Mouse (Mus musculus) hindbrain, embryonic 14.5 days (tissue): ENCODE measurements around the gene Gm14409. TPM values are rescaled to one million over a fixed set of nuclear protein-coding genes. Genes with fewer than 3 reads are reported as not detected.

Experiments used
- polyA plus RNA-seq: library from polyadenylated mRNA; unstranded; fragments of >200 nt; fragmentation: Nextera tagmentation; extraction: Ambion mirVana; gene quantifications from 2 replicates; pipeline ENCODE4 v1.2.1, GENCODE M21; 2014

Gene Gm14409
- polyA plus RNA-seq, 1 experiment from 2014 or later, result not detected

Other genes with a start within 250 kb of the Gm14409 start
- gene Gm14401, start 192.7 kb downstream of the Gm14409 start, polyA plus RNA-seq, result not detected in 2 replicates
- gene Gm14410, start 60.6 kb downstream of the Gm14409 start, polyA plus RNA-seq, result 35.3 and 45.5 TPM in 2 replicates
- 0.44 and 0.82 TPM in 2 replicates for gene Gm14412, start 57.3 kb upstream of the Gm14409 start, polyA plus RNA-seq
- 9.8 and 10.2 TPM in 2 replicates for gene Gm14418, start 131.3 kb upstream of the Gm14409 start, polyA plus RNA-seq
- 7.4 and 8.6 TPM in 2 replicates for gene Zfp970, start 197.7 kb upstream of the Gm14409 start, polyA plus RNA-seq
- gene Gm14403, start 231.2 kb upstream of the Gm14409 start, polyA plus RNA-seq, result 3.8 and 4.3 TPM in 2 replicates